Mouse (Mus musculus) limb, embryonic 11.5 days (tissue): ENCODE results near the gene Lrrc58. TPM values are rescaled to one million over a fixed set of nuclear protein-coding genes. Genes with fewer than 3 reads are reported as not detected.

Experiments used
- ATAC-seq: fragments of 200-750 bp; cut with Nextera tagmentation; 2 replicates; pipeline ENCODE4 v1.8.0; 2017; ENCODE audit warnings: low read depth; ENCODE audit not compliant: insufficient number of reproducible peaks, low FRiP score, low TSS enrichment
- DNase-seq: peaks from one replicate; pipeline ENCODE4 v3.0.0-alpha.2; 2015; ENCODE audit warnings: low spot score
- H3K27ac ChIP-seq: fragments of 300-500 bp; sonication (generic); replicated peaks from 2 replicates; pipeline ENCODE4 v1.5.1; 2014; ENCODE audit warnings: low read depth, mild to moderate bottlenecking, low read length
- H3K27me3 ChIP-seq: fragments of 300-500 bp; sonication (generic); 2 replicates; pipeline ENCODE4 v1.6.1; 2014; ENCODE audit warnings: mild to moderate bottlenecking, low read length, mixed read lengths; ENCODE audit not compliant: control insufficient read depth, insufficient read depth
- H3K36me3 ChIP-seq: fragments of 300-500 bp; sonication (generic); 2 replicates; pipeline ENCODE4 v1.6.1; 2014; ENCODE audit warnings: mild to moderate bottlenecking, low read length, moderate library complexity, mixed read lengths; ENCODE audit not compliant: control insufficient read depth, insufficient read depth
- H3K4me1 ChIP-seq: fragments of 300-500 bp; sonication (generic); 2 replicates; pipeline ENCODE4 v1.6.1; 2014; ENCODE audit warnings: low read length, mixed read lengths; ENCODE audit not compliant: control insufficient read depth, insufficient read depth
- H3K4me2 ChIP-seq: fragments of 300-500 bp; sonication (generic); 2 replicates; pipeline ENCODE4 v1.6.1; 2014; ENCODE audit warnings: low read depth, mild to moderate bottlenecking, moderate library complexity; ENCODE audit not compliant: severe bottlenecking
- H3K4me3 ChIP-seq: fragments of 300-500 bp; sonication (generic); 2 replicates; pipeline ENCODE4 v1.5.1; 2014; ENCODE audit warnings: low read depth, low read length
- H3K9ac ChIP-seq: fragments of 300-500 bp; sonication (generic); 2 replicates; pipeline ENCODE4 v1.6.1; 2014; ENCODE audit warnings: mild to moderate bottlenecking, low read length
- H3K9me3 ChIP-seq: fragments of 300-500 bp; sonication (generic); 2 replicates; pipeline ENCODE4 v1.6.1; 2016; ENCODE audit warnings: low read length; ENCODE audit not compliant: control insufficient read depth
- WGBS: fragments of 180-500 bp; shearing (Covaris S2); extraction: QIAGEN DNeasy Blood & Tissue Kit; methylation state at CpG from one replicate; pipeline ENCODE4 v1.1.7; 2014; 5-methylcytosine and 5-hydroxymethylcytosine counted together
- polyA plus RNA-seq: library from polyadenylated mRNA; unstranded; fragments of >200 nt; fragmentation: Nextera tagmentation; extraction: Ambion mirVana; gene quantifications from 2 replicates; pipeline ENCODE4 v1.2.1, GENCODE M21; 2014

The Lrrc58 gene
- polyA plus RNA-seq, 1 experiment from 2014 or later: 67.4 TPM

DNA sequence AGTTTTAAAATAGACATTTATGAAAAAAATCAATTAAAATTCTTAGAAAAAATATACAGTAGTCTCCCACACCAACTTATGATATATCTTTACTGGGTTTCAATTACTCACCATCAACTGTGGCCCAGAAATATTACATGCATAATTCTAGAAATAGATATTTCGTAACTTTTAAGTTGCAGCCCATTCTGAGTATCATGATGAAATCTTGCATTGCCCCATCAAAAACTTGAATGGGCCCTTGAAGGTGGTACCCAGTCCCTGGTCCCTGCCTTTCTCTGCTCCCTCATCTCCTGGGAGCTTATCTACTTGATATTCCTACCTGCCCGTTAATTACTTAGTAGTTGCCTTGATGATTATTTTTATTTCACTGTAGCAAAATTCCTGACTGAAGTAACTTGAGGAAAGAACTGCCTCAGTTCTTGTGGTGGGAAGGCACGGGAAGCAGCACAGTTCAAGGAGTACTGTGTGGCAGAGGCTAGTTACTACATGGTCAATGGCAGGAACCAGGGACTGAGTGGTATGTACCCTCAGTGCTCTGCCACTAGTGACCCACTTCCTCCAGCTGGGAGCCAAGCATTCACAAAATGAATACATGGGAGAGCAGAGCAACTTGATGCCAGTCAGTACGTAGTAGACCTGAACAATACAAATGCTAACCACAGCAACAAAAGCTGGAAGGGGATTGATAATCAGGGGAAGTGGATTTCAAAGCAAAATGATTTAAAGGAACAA lies 6.5 kb downstream of the Lrrc58 start:
- ATAC-seq: no peak
- peaks cover 6% of the 10 kb centered on the region; the same call in 1 of the 2 replicates for H3K36me3 ChIP-seq
- no peak overlapping the region for H3K27ac ChIP-seq
- H3K27me3 ChIP-seq: no peaks in the 10 kb centered on the region
- H3K4me1 ChIP-seq: peaks cover 5% of the 10 kb centered on the region; the same call in 1 of the 2 replicates
- H3K9me3 ChIP-seq: no peaks in the 10 kb centered on the region
- H3K9ac ChIP-seq: no peak overlapping the region
- DNase-seq: no peak
- WGBS: 91% methylated on average over 4 of the region's 4 CpGs
- H3K4me3 ChIP-seq: no peak overlapping the region
- H3K4me2 ChIP-seq: no peak overlapping the region

DNA sequence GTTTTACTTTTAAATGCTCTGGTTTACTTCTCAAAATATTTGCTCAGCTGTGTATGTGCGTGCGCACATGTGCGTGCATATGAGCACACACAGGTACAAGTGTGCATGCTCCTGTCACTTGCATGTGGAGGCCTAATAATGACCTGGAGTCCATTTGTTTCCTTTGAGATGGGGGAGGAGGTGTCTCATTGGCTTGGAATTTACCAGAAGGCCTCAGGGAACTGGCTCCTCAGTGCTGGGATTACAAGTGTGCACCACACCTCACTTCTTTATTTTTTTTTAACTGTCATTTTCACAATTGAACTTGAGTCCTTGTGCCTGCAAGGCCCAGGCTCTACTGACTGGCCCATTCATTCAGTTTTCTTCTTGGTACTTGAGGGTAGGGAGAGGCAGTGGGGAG lies 9.2 kb downstream of the Lrrc58 start:
- no peak for DNase-seq
- Histone ChIP-seq H3K27ac (no peak overlapping the region), H3K27me3 (no peaks in the 10 kb centered on the region), H3K4me1 (no peaks in the 10 kb centered on the region), H3K9ac (no peak overlapping the region), H3K4me2 (no peak overlapping the region), H3K9me3 (no peaks in the 10 kb centered on the region), H3K36me3 (peaks cover 9% of the 10 kb centered on the region; the same call in 1 of the 2 replicates), H3K4me3 (no peak overlapping the region)
- no peak for ATAC-seq
- 97% methylated on average over 3 of the region's 3 CpGs for WGBS

GRCm38 (mm10) chr16:37878951-37879505 lies 10.8 kb downstream of the Lrrc58 start:
- no peak for ATAC-seq
- Histone ChIP-seq H3K36me3 (peaks cover 17% of the 10 kb centered on the region), H3K9me3 (no peaks in the 10 kb centered on the region)

DNA sequence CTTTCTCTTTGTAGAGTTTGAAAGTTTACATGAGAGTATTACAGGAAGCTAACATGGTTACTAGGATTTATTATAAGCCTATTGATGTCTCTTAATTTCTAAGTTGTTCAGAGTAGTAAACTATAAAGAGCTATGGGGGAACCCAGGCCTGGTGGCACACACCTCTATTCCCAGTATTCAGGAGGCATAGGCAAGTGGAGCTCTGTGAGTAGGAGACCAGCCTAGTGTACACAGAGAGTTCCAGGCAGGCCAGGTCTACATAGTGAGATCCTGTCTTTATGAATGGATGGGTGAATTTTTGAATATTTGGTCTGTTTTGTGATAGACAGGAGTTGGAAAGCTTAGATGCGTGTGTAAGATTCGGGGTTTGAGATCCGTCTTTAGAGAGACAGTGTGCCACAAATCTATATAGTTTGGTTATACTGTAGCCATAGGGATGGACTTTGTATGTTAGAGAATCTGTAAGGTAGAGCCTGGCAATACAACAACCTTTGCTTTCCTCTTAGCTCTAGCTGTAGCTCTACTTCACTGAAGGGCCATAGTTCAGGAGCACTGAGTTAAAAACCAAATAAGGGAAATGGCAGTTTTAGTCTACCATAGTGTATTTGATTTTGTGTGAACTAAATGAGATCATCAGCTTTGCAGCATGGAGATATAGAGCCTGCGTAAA lies 11.7 kb downstream of the Lrrc58 start:
- H3K4me2 ChIP-seq: no peak overlapping the region
- H3K9ac ChIP-seq: no peak overlapping the region
- no peaks in the 10 kb centered on the region for H3K9me3 ChIP-seq
- H3K4me3 ChIP-seq: no peak overlapping the region
- H3K27ac ChIP-seq: no peak overlapping the region
- no peaks in the 10 kb centered on the region for H3K27me3 ChIP-seq
- 95% methylated on average over 4 of the region's 4 CpGs for WGBS
- DNase-seq (no peak), ATAC-seq (no peak)
- no peaks in the 10 kb centered on the region for H3K4me1 ChIP-seq
- peaks cover 17% of the 10 kb centered on the region for H3K36me3 ChIP-seq

More at GRCm38 (mm10) chr16:37878951-37879505, 10.8 kb downstream of the Lrrc58 start:
- Histone ChIP-seq H3K4me2 (no peak overlapping the region), H3K9ac (no peak overlapping the region), H3K27ac (no peak overlapping the region), H3K4me1 (no peaks in the 10 kb centered on the region), H3K4me3 (no peak overlapping the region), H3K27me3 (no peaks in the 10 kb centered on the region)
- 94% methylated on average over 7 of the region's 7 CpGs for WGBS
- no peak for DNase-seq

DNA sequence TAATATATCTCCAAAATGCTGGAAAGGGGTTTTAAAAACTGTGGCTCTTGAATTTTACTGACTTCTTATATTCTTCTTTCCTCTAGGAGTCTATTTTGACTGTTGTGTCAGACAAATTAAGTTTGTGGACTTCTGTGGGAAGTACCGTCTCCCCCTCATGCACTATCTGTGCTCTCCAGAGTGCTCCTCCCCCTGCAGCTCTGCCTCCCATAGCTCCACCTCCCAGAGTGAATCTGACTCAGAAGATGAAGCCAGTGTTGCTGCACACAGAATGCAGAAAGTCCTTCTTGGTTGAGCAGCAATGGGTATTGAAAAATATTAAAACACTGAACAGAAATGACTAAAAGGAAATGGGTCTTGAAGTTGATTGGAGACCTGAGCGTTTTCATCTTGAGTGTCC lies 13.0 kb downstream of the Lrrc58 start:
- Histone ChIP-seq H3K9me3 (no peaks in the 10 kb centered on the region), H3K4me3 (no peak overlapping the region), H3K36me3 (peaks cover 17% of the 10 kb centered on the region), H3K4me2 (no peak overlapping the region), H3K4me1 (no peaks in the 10 kb centered on the region), H3K27me3 (no peaks in the 10 kb centered on the region), H3K27ac (no peak overlapping the region), H3K9ac (no peak overlapping the region)
- ATAC-seq: no peak
- no peak for DNase-seq
- 88% methylated on average over 2 of the region's 2 CpGs for WGBS

DNA sequence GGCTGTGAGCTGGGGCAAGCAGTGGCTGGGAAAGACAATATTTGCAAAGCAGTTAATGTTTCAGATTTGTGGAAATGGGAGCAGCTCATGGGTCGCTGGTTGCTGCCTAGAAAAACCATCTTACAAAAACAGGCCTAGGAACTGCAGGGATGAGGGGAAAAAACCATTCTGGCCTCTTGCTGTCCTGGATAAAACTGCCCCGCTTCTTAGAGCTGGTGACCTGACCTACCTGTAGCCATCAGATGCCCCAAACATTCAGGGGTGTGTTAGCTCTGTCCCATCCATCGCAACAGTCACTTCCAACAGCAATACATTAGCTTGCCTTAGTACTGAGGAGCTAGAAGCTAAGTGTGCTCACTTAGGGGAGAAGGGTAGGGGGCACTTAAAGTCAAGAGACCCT lies 20.8 kb downstream of the Lrrc58 start:
- H3K27me3 ChIP-seq: no peaks in the 10 kb centered on the region
- no peak overlapping the region for H3K9ac ChIP-seq
- H3K36me3 ChIP-seq: no peaks in the 10 kb centered on the region
- no peak overlapping the region for H3K4me3 ChIP-seq
- WGBS: 87% methylated on average over 3 of the region's 3 CpGs
- ATAC-seq: no peak
- peaks cover 8% of the 10 kb centered on the region for H3K4me1 ChIP-seq
- no peaks in the 10 kb centered on the region for H3K9me3 ChIP-seq
- no peak overlapping the region for H3K27ac ChIP-seq
- DNase-seq: no peak
- H3K4me2 ChIP-seq: no peak overlapping the region

DNA sequence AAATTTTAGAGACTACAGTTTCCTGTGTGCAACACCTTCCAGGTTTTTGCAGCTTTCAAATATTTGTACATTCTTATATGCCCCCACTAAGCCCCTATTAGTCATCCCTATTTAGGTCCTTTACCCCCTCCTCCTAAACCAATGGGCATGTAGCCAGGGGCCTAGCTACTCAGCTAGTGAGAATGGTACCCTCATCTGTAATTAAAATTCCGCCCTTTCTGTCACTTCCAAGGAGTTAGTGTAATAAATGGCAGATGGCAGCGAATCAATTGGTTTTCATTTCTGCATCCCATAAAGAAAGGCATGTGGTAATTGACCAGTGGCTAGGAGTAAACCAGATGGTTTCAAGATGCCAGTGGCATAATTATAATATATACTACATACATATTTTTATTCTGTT lies 24.5 kb downstream of the Lrrc58 start:
- Histone ChIP-seq H3K9me3 (no peaks in the 10 kb centered on the region), H3K9ac (no peak overlapping the region), H3K27me3 (no peaks in the 10 kb centered on the region), H3K4me3 (no peak overlapping the region), H3K4me1 (peaks cover 12% of the 10 kb centered on the region), H3K27ac (no peak overlapping the region), H3K4me2 (no peak overlapping the region), H3K36me3 (no peaks in the 10 kb centered on the region)
- DNase-seq: no peak
- 16% methylated on average over 2 of the region's 2 CpGs for WGBS
- ATAC-seq: no peak

DNA sequence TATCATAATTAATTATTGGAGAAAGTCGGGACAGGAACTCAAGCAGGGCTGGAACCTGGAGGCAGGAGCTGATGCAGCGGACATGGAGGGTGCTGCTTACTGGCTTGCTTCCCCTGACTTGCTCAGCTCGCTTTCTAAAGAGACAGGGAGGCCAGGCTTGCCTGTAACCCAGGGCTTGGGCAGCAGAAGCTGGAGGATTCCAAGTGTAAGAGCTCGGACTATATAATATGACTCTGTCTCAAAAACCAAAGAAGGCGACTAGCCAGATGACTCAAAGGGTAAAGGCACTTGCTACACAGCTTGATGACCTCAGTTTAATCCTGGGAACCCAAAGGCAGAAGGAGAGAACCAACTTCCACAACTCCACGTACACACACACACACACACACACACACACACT lies 25.2 kb downstream of the Lrrc58 start:
- H3K4me3 ChIP-seq: no peak overlapping the region
- WGBS: 51% methylated on average over 6 of the region's 6 CpGs
- no peaks in the 10 kb centered on the region for H3K9me3 ChIP-seq
- H3K36me3 ChIP-seq: no peaks in the 10 kb centered on the region
- H3K27me3 ChIP-seq: no peaks in the 10 kb centered on the region
- ATAC-seq: no peak
- H3K4me1 ChIP-seq: peaks cover 17% of the 10 kb centered on the region
- no peak for DNase-seq
- no peak overlapping the region for H3K27ac ChIP-seq
- H3K4me2 ChIP-seq: no peak overlapping the region
- no peak overlapping the region for H3K9ac ChIP-seq
